Mouse (Mus musculus): ENCODE results near the gene Nudt1. TPM values are rescaled to one million over a fixed set of nuclear protein-coding genes. Genes with fewer than 3 reads are reported as not detected.

The Nudt1 gene
- polyA plus RNA-seq, 1 experiment = 11.5 TPM

GRCm38 (mm10) chr5:140289161-140289560 is 32.3 kb upstream of the Nudt1 start:
- Histone ChIP-seq H3K4me1 (ENCODE audit: control insufficient read depth, insufficient read depth, low read length) (no peaks in the 10 kb centered on the region), H3K27me3 (ENCODE audit: control insufficient read depth, insufficient read depth, low read length) (no peaks in the 10 kb centered on the region), H3K27ac (ENCODE audit: insufficient read depth, low read length) (no peak overlapping the region), H3K4me3 (replicated peaks; ENCODE audit: insufficient read depth, low read depth, low read length) (no peak overlapping the region)
- DNase-seq = no peak
- 100% methylated on average over 2 of the region's 2 CpGs for WGBS
- no peak for TF ChIP-seq CTCF (IDR thresholded peaks at IDR 0.05; ENCODE audit: borderline replicate concordance, insufficient read depth, low read depth, low read length)
- no peak for TF ChIP-seq POLR2A (IDR thresholded peaks at IDR 0.05; ENCODE audit: borderline replicate concordance, insufficient read depth, low read length)

- no peaks in the 10 kb centered on the region for H3K27me3 ChIP-seq (ENCODE audit: control insufficient read depth, insufficient read depth, low read length)
- no peak overlapping the region for H3K4me3 ChIP-seq (replicated peaks; ENCODE audit: insufficient read depth, low read depth, low read length)
- no peaks in the 10 kb centered on the region for H3K4me1 ChIP-seq (ENCODE audit: control insufficient read depth, insufficient read depth, low read length)
- H3K27ac ChIP-seq (ENCODE audit: insufficient read depth, low read length) = no peak overlapping the region
- TF ChIP-seq CTCF (IDR thresholded peaks at IDR 0.05; ENCODE audit: borderline replicate concordance, insufficient read depth, low read depth, low read length) (peak; percentile 76), POLR2A (IDR thresholded peaks at IDR 0.05; ENCODE audit: borderline replicate concordance, insufficient read depth, low read length) (no peak)
- DNase-seq = peak; percentile 38 to 44
- WGBS = 97% methylated on average over 1 of the region's 1 CpGs
Measured at GRCm38 (mm10) chr5:140292152-140292551, 29.3 kb upstream of the Nudt1 start.

- TF ChIP-seq CTCF (IDR thresholded peaks at IDR 0.05; ENCODE audit: borderline replicate concordance, insufficient read depth, low read depth, low read length) (no peak), POLR2A (IDR thresholded peaks at IDR 0.05; ENCODE audit: borderline replicate concordance, insufficient read depth, low read length) (no peak)
- 77% methylated on average over 3 of the region's 4 CpGs for WGBS
- no peak overlapping the region for H3K27ac ChIP-seq (ENCODE audit: insufficient read depth, low read length)
Measured at GRCm38 (mm10) chr5:140298291-140298690, 23.2 kb upstream of the Nudt1 start.

GRCm38 (mm10) chr5:140306016-140306415 is 15.4 kb upstream of the Nudt1 start:
- H3K4me1 ChIP-seq (ENCODE audit: control insufficient read depth, insufficient read depth, low read length) = no peaks in the 10 kb centered on the region
- 84% methylated on average over 8 of the region's 8 CpGs for WGBS
- TF ChIP-seq POLR2A (IDR thresholded peaks at IDR 0.05; ENCODE audit: borderline replicate concordance, insufficient read depth, low read length) = no peak
- no peak for TF ChIP-seq CTCF (IDR thresholded peaks at IDR 0.05; ENCODE audit: borderline replicate concordance, insufficient read depth, low read depth, low read length)
- H3K4me3 ChIP-seq (replicated peaks; ENCODE audit: insufficient read depth, low read depth, low read length) = no peak overlapping the region
- H3K27me3 ChIP-seq (ENCODE audit: control insufficient read depth, insufficient read depth, low read length) = no peaks in the 10 kb centered on the region
- no peak for DNase-seq
- H3K27ac ChIP-seq (ENCODE audit: insufficient read depth, low read length) = no peak overlapping the region

More at GRCm38 (mm10) chr5:140298291-140298690, 23.2 kb upstream of the Nudt1 start:
- Histone ChIP-seq H3K27me3 (ENCODE audit: control insufficient read depth, insufficient read depth, low read length) (no peaks in the 10 kb centered on the region), H3K4me1 (ENCODE audit: control insufficient read depth, insufficient read depth, low read length) (no peaks in the 10 kb centered on the region), H3K4me3 (replicated peaks; ENCODE audit: insufficient read depth, low read depth, low read length) (no peak overlapping the region)
- DNase-seq = no peak

GRCm38 (mm10) chr5:140307602-140308001 is 13.9 kb upstream of the Nudt1 start:
- Histone ChIP-seq H3K27me3 (ENCODE audit: control insufficient read depth, insufficient read depth, low read length) (no peaks in the 10 kb centered on the region), H3K4me3 (replicated peaks; ENCODE audit: insufficient read depth, low read depth, low read length) (no peak overlapping the region), H3K4me1 (ENCODE audit: control insufficient read depth, insufficient read depth, low read length) (no peaks in the 10 kb centered on the region), H3K27ac (ENCODE audit: insufficient read depth, low read length) (no peak overlapping the region)
- WGBS = 79% methylated on average over 14 of the region's 14 CpGs
- DNase-seq = no peak
- TF ChIP-seq POLR2A (IDR thresholded peaks at IDR 0.05; ENCODE audit: borderline replicate concordance, insufficient read depth, low read length) (no peak), CTCF (IDR thresholded peaks at IDR 0.05; ENCODE audit: borderline replicate concordance, insufficient read depth, low read depth, low read length) (no peak)

GRCm38 (mm10) chr5:140316716-140317115 is 4.7 kb upstream of the Nudt1 start:
- DNase-seq = no peak
- TF ChIP-seq CTCF (IDR thresholded peaks at IDR 0.05; ENCODE audit: borderline replicate concordance, insufficient read depth, low read depth, low read length) (no peak), POLR2A (IDR thresholded peaks at IDR 0.05; ENCODE audit: borderline replicate concordance, insufficient read depth, low read length) (no peak)
- H3K4me1 ChIP-seq (ENCODE audit: control insufficient read depth, insufficient read depth, low read length) = no peaks in the 10 kb centered on the region
- H3K27me3 ChIP-seq (ENCODE audit: control insufficient read depth, insufficient read depth, low read length) = no peaks in the 10 kb centered on the region
- H3K27ac ChIP-seq (ENCODE audit: insufficient read depth, low read length) = no peak overlapping the region
- no peak overlapping the region for H3K4me3 ChIP-seq (replicated peaks; ENCODE audit: insufficient read depth, low read depth, low read length)
- WGBS = 70% methylated on average over 3 of the region's 3 CpGs

GRCm38 (mm10) chr5:140321756-140322575 is 510 bp downstream of the Nudt1 start:
- Histone ChIP-seq H3K27ac (ENCODE audit: insufficient read depth, low read length) (peak overlapping the region; percentile 41; the same call in 1 of the 2 replicates), H3K4me1 (ENCODE audit: control insufficient read depth, insufficient read depth, low read length) (no peaks in the 10 kb centered on the region), H3K4me3 (replicated peaks; ENCODE audit: insufficient read depth, low read depth, low read length) (peak overlapping the region; percentile 98), H3K27me3 (ENCODE audit: control insufficient read depth, insufficient read depth, low read length) (no peaks in the 10 kb centered on the region)
- no peak for DNase-seq
- 2% methylated on average over 17 of the region's 17 CpGs for WGBS
- no peak for TF ChIP-seq POLR2A (IDR thresholded peaks at IDR 0.05; ENCODE audit: borderline replicate concordance, insufficient read depth, low read length)
- TF ChIP-seq CTCF (IDR thresholded peaks at IDR 0.05; ENCODE audit: borderline replicate concordance, insufficient read depth, low read depth, low read length) = no peak

GRCm38 (mm10) chr5:140324058-140324457 is 2.6 kb downstream of the Nudt1 start:
- DNase-seq = no peak
- 95% methylated on average over 5 of the region's 5 CpGs for WGBS
- Histone ChIP-seq H3K4me1 (ENCODE audit: control insufficient read depth, insufficient read depth, low read length) (no peaks in the 10 kb centered on the region), H3K27me3 (ENCODE audit: control insufficient read depth, insufficient read depth, low read length) (no peaks in the 10 kb centered on the region), H3K27ac (ENCODE audit: insufficient read depth, low read length) (no peak overlapping the region), H3K4me3 (replicated peaks; ENCODE audit: insufficient read depth, low read depth, low read length) (no peak overlapping the region)
- TF ChIP-seq POLR2A (IDR thresholded peaks at IDR 0.05; ENCODE audit: borderline replicate concordance, insufficient read depth, low read length) (no peak), CTCF (IDR thresholded peaks at IDR 0.05; ENCODE audit: borderline replicate concordance, insufficient read depth, low read depth, low read length) (no peak)

All from cerebellum, adult 2 months (tissue).